Mouse (Mus musculus): Measurements from ENCODE around the gene Mpp5. TPM values are rescaled to one million over a fixed set of nuclear protein-coding genes. Genes with fewer than 3 reads are reported as not detected.

The Mpp5 gene
- polyA plus RNA-seq, 1 experiment from 2014 or later: 16.0 TPM

GRCm38 (mm10) chr12:78865434-78865833 is 116.7 kb downstream of the Mpp5 start:
- Histone ChIP-seq H3K4me2 (ENCODE audit: low read length) (no peak overlapping the region), H3K9me3 (ENCODE audit: control insufficient read depth, low read length) (no peaks in the 10 kb centered on the region), H3K9ac (replicated peaks; ENCODE audit: low read depth, low read length) (no peak overlapping the region), H3K27ac (ENCODE audit: low read length) (no peak overlapping the region), H3K36me3 (ENCODE audit: control insufficient read depth, insufficient read depth) (peaks cover 6% of the 10 kb centered on the region; the same call in 1 of the 2 replicates), H3K27me3 (replicated peaks; ENCODE audit: control insufficient read depth, insufficient read depth, low read length) (no peaks in the 10 kb centered on the region), H3K4me3 (replicated peaks; ENCODE audit: low read length) (no peak overlapping the region), H3K4me1 (replicated peaks; ENCODE audit: control insufficient read depth, insufficient read depth, low read length) (peaks cover 13% of the 10 kb centered on the region)
- no peak for ATAC-seq
- 93% methylated on average over 1 of the region's 1 CpGs for WGBS

GRCm38 (mm10) chr12:78868115-78868514 is 119.4 kb downstream of the Mpp5 start:
- peaks cover 8% of the 10 kb centered on the region; the same call in 1 of the 2 replicates for H3K36me3 ChIP-seq (ENCODE audit: control insufficient read depth, insufficient read depth)
- no peaks in the 10 kb centered on the region for H3K27me3 ChIP-seq (replicated peaks; ENCODE audit: control insufficient read depth, insufficient read depth, low read length)
- no peak overlapping the region for H3K4me2 ChIP-seq (ENCODE audit: low read length)
- no peak overlapping the region for H3K9ac ChIP-seq (replicated peaks; ENCODE audit: low read depth, low read length)
- no peak for ATAC-seq
- no peak overlapping the region for H3K4me3 ChIP-seq (replicated peaks; ENCODE audit: low read length)
- no peak overlapping the region for H3K27ac ChIP-seq (ENCODE audit: low read length)
- WGBS: 97% methylated on average over 1 of the region's 1 CpGs
- no peaks in the 10 kb centered on the region for H3K9me3 ChIP-seq (ENCODE audit: control insufficient read depth, low read length)
- peaks cover 2% of the 10 kb centered on the region for H3K4me1 ChIP-seq (replicated peaks; ENCODE audit: control insufficient read depth, insufficient read depth, low read length)

GRCm38 (mm10) chr12:78874581-78874980 is 125.9 kb downstream of the Mpp5 start:
- over 99% methylated on average over 3 of the region's 3 CpGs for WGBS
- H3K4me2 ChIP-seq (ENCODE audit: low read length): no peak overlapping the region
- H3K9me3 ChIP-seq (ENCODE audit: control insufficient read depth, low read length): no peaks in the 10 kb centered on the region
- no peak overlapping the region for H3K4me3 ChIP-seq (replicated peaks; ENCODE audit: low read length)
- no peaks in the 10 kb centered on the region for H3K4me1 ChIP-seq (replicated peaks; ENCODE audit: control insufficient read depth, insufficient read depth, low read length)
- no peak overlapping the region for H3K27ac ChIP-seq (ENCODE audit: low read length)
- no peaks in the 10 kb centered on the region for H3K27me3 ChIP-seq (replicated peaks; ENCODE audit: control insufficient read depth, insufficient read depth, low read length)
- ATAC-seq: no peak
- H3K9ac ChIP-seq (replicated peaks; ENCODE audit: low read depth, low read length): no peak overlapping the region
- peaks cover 24% of the 10 kb centered on the region for H3K36me3 ChIP-seq (ENCODE audit: control insufficient read depth, insufficient read depth)

GRCm38 (mm10) chr12:78890062-78890461 is 141.4 kb downstream of the Mpp5 start:
- H3K27me3 ChIP-seq (replicated peaks; ENCODE audit: control insufficient read depth, insufficient read depth, low read length): no peaks in the 10 kb centered on the region
- 70% methylated on average over 1 of the region's 1 CpGs for WGBS
- no peak overlapping the region for H3K4me2 ChIP-seq (ENCODE audit: low read length)
- no peak overlapping the region for H3K4me3 ChIP-seq (replicated peaks; ENCODE audit: low read length)
- no peaks in the 10 kb centered on the region for H3K9me3 ChIP-seq (ENCODE audit: control insufficient read depth, low read length)
- peaks cover 5% of the 10 kb centered on the region; the same call in 1 of the 2 replicates for H3K36me3 ChIP-seq (ENCODE audit: control insufficient read depth, insufficient read depth)
- H3K27ac ChIP-seq (ENCODE audit: low read length): no peak overlapping the region
- no peak overlapping the region for H3K9ac ChIP-seq (replicated peaks; ENCODE audit: low read depth, low read length)
- ATAC-seq: no peak
- H3K4me1 ChIP-seq (replicated peaks; ENCODE audit: control insufficient read depth, insufficient read depth, low read length): no peaks in the 10 kb centered on the region

Other genes with a start within 250 kb of the Mpp5 start
- gene Fam71d, start 57.4 kb upstream of the Mpp5 start, polyA plus RNA-seq (2015; fragmentation: Nextera tagmentation; extraction: Ambion mirVana): 0.46 and 0.84 TPM in 2 replicates
- 120 and 123 TPM in 2 replicates for gene Atp6v1d, start 112.7 kb downstream of the Mpp5 start, polyA plus RNA-seq (2015; fragmentation: Nextera tagmentation; extraction: Ambion mirVana)
- gene Eif2s1, start 112.9 kb downstream of the Mpp5 start, polyA plus RNA-seq (2015; fragmentation: Nextera tagmentation; extraction: Ambion mirVana): 165 and 175 TPM in 2 replicates
- 0.96 and 1.1 TPM in 2 replicates for gene Plek2, start 158.1 kb downstream of the Mpp5 start, polyA plus RNA-seq (2015; fragmentation: Nextera tagmentation; extraction: Ambion mirVana)